Mouse (Mus musculus): ENCODE results near the gene Fstl3. TPM values are rescaled to one million over a fixed set of nuclear protein-coding genes. Genes with fewer than 3 reads are reported as not detected.
A peak's percentile ranks its signal among the peaks of the same experiment; 100 is the strongest.

The Fstl3 gene
- polyA plus RNA-seq, 1 experiment from 2014 or later = 26.4 TPM

DNA sequence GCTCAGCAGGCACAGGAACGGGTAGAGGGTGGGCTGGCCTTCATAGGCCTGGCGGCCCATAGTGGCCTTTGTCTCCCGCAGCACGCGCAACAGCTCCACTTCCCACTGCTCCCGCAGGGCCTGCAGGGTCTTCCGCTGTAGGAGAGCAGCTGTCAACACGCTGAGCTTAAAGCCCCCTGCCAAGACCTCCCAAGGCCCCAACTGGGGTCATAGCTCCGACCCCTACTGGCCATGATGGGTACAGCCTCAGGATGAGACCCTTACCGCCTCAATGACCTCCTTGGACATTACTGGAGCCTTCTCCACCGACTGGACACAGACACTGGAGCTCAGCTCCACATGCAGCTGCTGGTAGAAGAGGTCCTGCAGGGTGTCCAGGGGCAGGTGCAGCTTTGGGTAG lies 36.2 kb upstream of the Fstl3 start:
- Histone ChIP-seq H3K4me1 (ENCODE audit: insufficient read depth, low read length) (peaks cover 7% of the 10 kb centered on the region), H3K27ac (ENCODE audit: low read length) (no peak overlapping the region), H3K9me3 (ENCODE audit: low read length) (peaks cover 50% of the 10 kb centered on the region), H3K4me2 (replicated peaks; ENCODE audit: low read depth, low read length) (no peak overlapping the region), H3K9ac (replicated peaks; ENCODE audit: low read length) (no peak overlapping the region), H3K27me3 (ENCODE audit: insufficient read depth, low read length) (no peaks in the 10 kb centered on the region; the same call in 1 of the 2 replicates), H3K36me3 (ENCODE audit: insufficient read depth, low read length) (peaks cover 84% of the 10 kb centered on the region), H3K4me3 (ENCODE audit: low read length) (no peak overlapping the region)
- ATAC-seq (ENCODE audit: low FRiP score, low TSS enrichment) = no peak
- WGBS = 76% methylated on average over 11 of the region's 11 CpGs

- WGBS = 91% methylated on average over 11 of the region's 11 CpGs
- peaks cover 61% of the 10 kb centered on the region for H3K36me3 ChIP-seq (ENCODE audit: insufficient read depth, low read length)
Measured at GRCm38 (mm10) chr10:79743161-79743560, 33.9 kb upstream of the Fstl3 start.

DNA sequence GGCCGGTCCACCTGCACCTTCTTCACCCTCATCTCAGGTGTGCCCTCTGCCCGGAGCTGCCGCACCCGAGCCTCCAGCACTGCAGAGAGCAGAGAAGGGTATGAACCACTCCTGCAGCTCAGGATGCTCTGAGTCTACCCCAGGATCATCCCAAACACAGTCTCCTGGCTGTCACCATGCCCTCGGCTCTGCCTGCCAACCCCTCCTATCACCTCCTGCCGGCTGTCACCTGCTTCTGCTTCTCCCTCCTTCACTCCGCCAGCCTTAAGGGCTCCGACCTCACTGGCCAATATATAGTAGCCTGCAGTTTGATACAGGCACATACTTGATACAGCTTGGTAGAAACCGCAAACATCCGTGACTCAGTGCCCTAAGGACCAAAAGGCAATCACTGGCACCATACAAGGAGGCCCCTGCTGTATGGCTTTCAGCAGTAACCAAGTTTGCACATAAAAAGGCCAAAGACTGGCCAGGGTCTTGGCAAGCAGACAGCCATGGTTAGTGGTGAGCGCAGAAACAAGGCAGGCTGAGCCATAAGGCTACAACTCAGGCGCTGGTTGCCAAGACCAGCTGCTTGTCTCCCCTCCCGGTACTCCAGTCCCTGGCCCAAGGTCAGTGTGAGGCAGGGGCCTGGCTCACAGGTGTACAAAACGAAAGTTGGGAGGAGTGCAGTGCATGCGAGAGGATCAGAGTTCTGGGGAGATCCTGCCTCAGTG lies 33.3 kb upstream of the Fstl3 start:
- H3K27me3 ChIP-seq (ENCODE audit: insufficient read depth, low read length) = no peaks in the 10 kb centered on the region
- peaks cover 11% of the 10 kb centered on the region for H3K4me1 ChIP-seq (ENCODE audit: insufficient read depth, low read length)
- no peak for ATAC-seq (ENCODE audit: low FRiP score, low TSS enrichment)
- H3K4me3 ChIP-seq (ENCODE audit: low read length) = no peak overlapping the region
- no peak overlapping the region for H3K9ac ChIP-seq (replicated peaks; ENCODE audit: low read length)
- H3K36me3 ChIP-seq (ENCODE audit: insufficient read depth, low read length) = peaks cover 54% of the 10 kb centered on the region
- peaks cover 21% of the 10 kb centered on the region for H3K9me3 ChIP-seq (ENCODE audit: low read length)
- no peak overlapping the region for H3K27ac ChIP-seq (ENCODE audit: low read length)
- no peak overlapping the region for H3K4me2 ChIP-seq (replicated peaks; ENCODE audit: low read depth, low read length)
- whole genome bisulfite sequencing = 95% methylated on average over 15 of the region's 15 CpGs

More at GRCm38 (mm10) chr10:79743161-79743560, 33.9 kb upstream of the Fstl3 start:
- ATAC-seq (ENCODE audit: low FRiP score, low TSS enrichment) = no peak
- no peak overlapping the region for H3K27ac ChIP-seq (ENCODE audit: low read length)
- H3K4me2 ChIP-seq (replicated peaks; ENCODE audit: low read depth, low read length) = no peak overlapping the region
- H3K9me3 ChIP-seq (ENCODE audit: low read length) = peaks cover 27% of the 10 kb centered on the region
- no peak overlapping the region for H3K9ac ChIP-seq (replicated peaks; ENCODE audit: low read length)
- no peaks in the 10 kb centered on the region for H3K27me3 ChIP-seq (ENCODE audit: insufficient read depth, low read length)
- H3K4me3 ChIP-seq (ENCODE audit: low read length) = no peak overlapping the region
- peaks cover 11% of the 10 kb centered on the region for H3K4me1 ChIP-seq (ENCODE audit: insufficient read depth, low read length)

GRCm38 (mm10) chr10:79745411-79745810 lies 31.7 kb upstream of the Fstl3 start:
- Histone ChIP-seq H3K4me1 (ENCODE audit: insufficient read depth, low read length) (peaks cover 11% of the 10 kb centered on the region), H3K27ac (ENCODE audit: low read length) (no peak overlapping the region), H3K9me3 (ENCODE audit: low read length) (peaks cover 5% of the 10 kb centered on the region; the same call in 1 of the 2 replicates), H3K4me3 (ENCODE audit: low read length) (peak overlapping the region; percentile 78), H3K9ac (replicated peaks; ENCODE audit: low read length) (peak overlapping the region; percentile 5; the same call in 1 of the 2 replicates), H3K4me2 (replicated peaks; ENCODE audit: low read depth, low read length) (peak overlapping the region; percentile 59), H3K27me3 (ENCODE audit: insufficient read depth, low read length) (no peaks in the 10 kb centered on the region), H3K36me3 (ENCODE audit: insufficient read depth, low read length) (peaks cover 38% of the 10 kb centered on the region)
- no peak for ATAC-seq (ENCODE audit: low FRiP score, low TSS enrichment)
- 84% methylated on average over 3 of the region's 3 CpGs for WGBS

DNA sequence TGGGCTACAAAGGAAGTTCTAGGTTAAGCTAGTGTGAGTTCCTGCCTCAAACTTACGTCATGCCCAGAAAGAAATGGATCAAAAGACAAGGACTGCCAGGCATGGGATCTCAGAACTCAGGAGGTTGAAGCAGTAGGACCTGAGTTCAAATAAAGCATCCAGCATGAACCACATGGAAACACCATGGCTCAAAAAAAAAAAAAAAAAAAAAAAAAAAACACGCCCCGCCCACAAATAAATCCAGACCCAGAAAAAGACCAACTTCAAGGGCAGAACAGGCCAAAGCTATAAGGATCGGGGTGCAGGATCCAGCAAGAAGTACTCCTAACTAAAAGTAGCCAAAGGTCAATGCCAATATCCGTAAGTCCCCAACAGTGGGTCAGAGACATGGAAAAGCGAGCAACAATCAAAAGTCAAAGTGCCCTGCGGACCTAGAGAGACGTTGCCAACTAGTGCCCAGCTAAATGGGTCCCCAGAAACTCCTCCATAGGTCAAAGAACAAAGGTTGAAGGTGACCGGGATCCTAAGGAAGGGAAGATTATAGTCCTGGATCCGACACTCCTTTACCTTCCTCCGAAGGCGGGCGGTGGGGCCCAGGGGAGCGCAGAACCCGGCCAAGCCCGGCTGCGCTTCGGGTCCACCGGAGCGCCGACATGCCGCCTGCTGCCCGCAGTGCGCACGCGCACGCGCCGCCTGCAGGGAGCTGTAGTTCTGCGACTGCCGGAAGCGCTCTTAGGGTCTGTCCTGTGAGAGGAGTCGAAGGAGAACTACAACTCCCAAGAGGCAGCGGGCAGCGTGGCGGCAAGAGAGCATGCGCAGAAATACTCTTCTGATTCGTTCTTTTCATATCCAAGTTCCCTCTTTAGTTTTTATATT lies 30.9 kb upstream of the Fstl3 start, which contains the start of gene Polrmt:
Gene Polrmt (minus strand): TSS at position 684 of the 876 bp plus-strand sequence.
- Histone ChIP-seq H3K4me2 (replicated peaks; ENCODE audit: low read depth, low read length) (peak within 1 kb of the TSS; percentile 59), H3K9me3 (ENCODE audit: low read length) (no peaks in the 10 kb centered on the region; the same call in 1 of the 2 replicates), H3K9ac (replicated peaks; ENCODE audit: low read length) (peak within 1 kb of the TSS; percentile 77), H3K4me1 (ENCODE audit: insufficient read depth, low read length) (peaks cover 11% of the 10 kb centered on the region), H3K27ac (ENCODE audit: low read length) (peak within 1 kb of the TSS; percentile 43; the same call in 1 of the 2 replicates), H3K4me3 (ENCODE audit: low read length) (peak within 1 kb of the TSS; percentile 78), H3K36me3 (ENCODE audit: insufficient read depth, low read length) (peaks cover 31% of the 10 kb centered on the region), H3K27me3 (ENCODE audit: insufficient read depth, low read length) (no peaks in the 10 kb centered on the region)
- ATAC-seq (ENCODE audit: low FRiP score, low TSS enrichment) = peak; percentile 96
- 3% methylated on average over 38 of the region's 38 CpGs for WGBS

- peak overlapping the region; percentile 59 for H3K4me2 ChIP-seq (replicated peaks; ENCODE audit: low read depth, low read length)
- WGBS = 23% methylated on average over 6 of the region's 6 CpGs
- H3K27ac ChIP-seq (ENCODE audit: low read length) = no peak overlapping the region
- H3K9me3 ChIP-seq (ENCODE audit: low read length) = no peaks in the 10 kb centered on the region
- peak overlapping the region; percentile 29 for H3K4me3 ChIP-seq (ENCODE audit: low read length)
- peaks cover 11% of the 10 kb centered on the region for H3K4me1 ChIP-seq (ENCODE audit: insufficient read depth, low read length)
- H3K27me3 ChIP-seq (ENCODE audit: insufficient read depth, low read length) = no peaks in the 10 kb centered on the region
- H3K9ac ChIP-seq (replicated peaks; ENCODE audit: low read length) = peak overlapping the region; percentile 57
- peaks cover 25% of the 10 kb centered on the region for H3K36me3 ChIP-seq (ENCODE audit: insufficient read depth, low read length)
- peak; percentile 69 for ATAC-seq (ENCODE audit: low FRiP score, low TSS enrichment)
Measured at GRCm38 (mm10) chr10:79746774-79747151, 30.3 kb upstream of the Fstl3 start.

DNA sequence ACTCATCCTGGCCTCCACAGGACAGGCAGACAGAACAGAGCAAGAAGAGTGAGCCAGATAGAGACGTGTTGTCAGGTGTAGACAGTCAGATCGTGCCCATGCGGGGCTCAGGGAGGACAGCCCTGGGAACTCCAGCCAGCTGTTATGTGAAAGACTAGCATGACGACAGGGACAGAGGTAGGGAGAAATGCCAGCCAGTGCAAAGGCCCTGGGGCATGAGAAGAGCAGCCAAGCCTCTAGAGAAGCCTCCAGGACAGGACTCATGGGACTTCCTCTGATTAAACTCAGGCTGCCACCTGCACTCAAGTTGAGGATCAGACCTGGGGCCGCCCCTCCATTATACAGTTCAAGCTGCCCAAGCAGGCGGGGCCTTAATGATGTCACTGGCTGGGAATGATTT lies 28.6 kb upstream of the Fstl3 start:
- H3K4me1 ChIP-seq (ENCODE audit: insufficient read depth, low read length) = peaks cover 11% of the 10 kb centered on the region
- H3K27ac ChIP-seq (ENCODE audit: low read length) = no peak overlapping the region
- peaks cover 10% of the 10 kb centered on the region for H3K36me3 ChIP-seq (ENCODE audit: insufficient read depth, low read length)
- H3K4me2 ChIP-seq (replicated peaks; ENCODE audit: low read depth, low read length) = no peak overlapping the region
- ATAC-seq (ENCODE audit: low FRiP score, low TSS enrichment) = no peak
- no peak overlapping the region for H3K9ac ChIP-seq (replicated peaks; ENCODE audit: low read length)
- H3K9me3 ChIP-seq (ENCODE audit: low read length) = no peaks in the 10 kb centered on the region
- no peaks in the 10 kb centered on the region for H3K27me3 ChIP-seq (ENCODE audit: insufficient read depth, low read length)
- WGBS = 76% methylated on average over 6 of the region's 6 CpGs
- H3K4me3 ChIP-seq (ENCODE audit: low read length) = no peak overlapping the region

DNA sequence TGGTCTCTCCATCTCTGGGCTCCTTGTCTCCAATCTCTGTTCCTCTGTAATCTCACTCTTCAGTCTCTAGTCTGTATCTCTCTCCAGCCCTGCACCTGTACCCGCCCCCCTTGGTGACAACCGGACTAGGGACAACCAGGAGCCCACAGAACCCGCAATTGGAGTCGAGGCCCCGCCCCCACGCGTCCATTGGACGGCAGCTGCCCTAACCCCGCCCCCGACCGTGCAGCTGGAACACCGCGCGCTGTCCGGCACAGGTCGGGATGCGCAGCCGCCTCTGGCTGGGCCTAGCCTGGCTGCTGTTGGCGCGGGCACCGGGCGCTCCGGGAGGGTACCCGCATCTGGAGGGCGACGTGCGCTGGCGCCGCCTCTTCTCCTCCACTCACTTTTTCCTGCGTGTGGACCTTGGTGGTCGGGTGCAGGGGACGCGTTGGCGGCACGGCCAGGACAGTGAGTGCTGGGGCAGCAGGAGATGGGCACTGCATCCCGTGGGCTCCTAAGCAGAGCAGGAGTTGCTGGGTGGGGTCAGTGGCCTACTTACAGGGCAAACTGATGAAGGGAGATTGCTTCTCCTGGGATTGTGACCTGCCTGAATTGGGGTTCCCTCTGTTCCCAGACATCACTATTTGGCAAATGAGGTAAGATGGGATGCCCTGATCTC lies 22.1 kb upstream of the Fstl3 start, which contains the start of gene Fgf22:
Gene Fgf22 (plus strand): TSS at position 221 of the 661 bp plus-strand sequence.
- H3K27ac ChIP-seq (ENCODE audit: low read length) = no peak within 1 kb of the TSS
- H3K4me3 ChIP-seq (ENCODE audit: low read length) = peak within 1 kb of the TSS; percentile 38
- 4% methylated on average over 36 of the region's 36 CpGs for WGBS
- H3K27me3 ChIP-seq (ENCODE audit: insufficient read depth, low read length) = no peaks in the 10 kb centered on the region
- H3K9me3 ChIP-seq (ENCODE audit: low read length) = no peaks in the 10 kb centered on the region
- peaks cover 33% of the 10 kb centered on the region for H3K36me3 ChIP-seq (ENCODE audit: insufficient read depth, low read length)
- ATAC-seq (ENCODE audit: low FRiP score, low TSS enrichment) = peak; percentile 91
- peak within 1 kb of the TSS; percentile 70 for H3K4me2 ChIP-seq (replicated peaks; ENCODE audit: low read depth, low read length)
- H3K9ac ChIP-seq (replicated peaks; ENCODE audit: low read length) = peak within 1 kb of the TSS; percentile 54; the same call in 1 of the 2 replicates
- H3K4me1 ChIP-seq (ENCODE audit: insufficient read depth, low read length) = peaks cover 5% of the 10 kb centered on the region

DNA sequence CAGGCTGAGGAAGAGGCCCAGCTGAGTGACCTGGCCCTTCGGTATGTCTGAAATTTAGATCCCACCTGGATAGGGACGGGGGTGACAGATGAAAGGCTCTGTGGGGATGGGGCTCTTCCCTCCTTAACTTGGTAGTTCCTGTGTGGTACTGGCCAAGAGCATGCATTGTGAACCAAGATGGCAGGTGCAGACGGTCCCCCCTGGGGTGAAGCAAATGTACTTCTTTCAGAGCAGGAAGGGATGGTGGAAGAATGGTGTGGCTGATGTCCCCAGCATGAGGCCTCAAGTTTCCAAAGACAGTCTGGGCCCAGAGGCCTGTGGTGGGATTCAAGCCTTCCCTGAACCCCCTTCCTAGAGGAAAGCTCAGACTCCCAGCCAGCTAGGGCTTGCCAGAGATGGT lies 21.2 kb upstream of the Fstl3 start:
- H3K9me3 ChIP-seq (ENCODE audit: low read length) = no peaks in the 10 kb centered on the region
- no peak overlapping the region for H3K4me2 ChIP-seq (replicated peaks; ENCODE audit: low read depth, low read length)
- peaks cover 37% of the 10 kb centered on the region for H3K36me3 ChIP-seq (ENCODE audit: insufficient read depth, low read length)
- no peaks in the 10 kb centered on the region for H3K27me3 ChIP-seq (ENCODE audit: insufficient read depth, low read length)
- WGBS = 81% methylated on average over 3 of the region's 3 CpGs
- H3K4me1 ChIP-seq (ENCODE audit: insufficient read depth, low read length) = peaks cover 5% of the 10 kb centered on the region
- H3K9ac ChIP-seq (replicated peaks; ENCODE audit: low read length) = no peak overlapping the region
- H3K27ac ChIP-seq (ENCODE audit: low read length) = no peak overlapping the region
- H3K4me3 ChIP-seq (ENCODE audit: low read length) = no peak overlapping the region
- ATAC-seq (ENCODE audit: low FRiP score, low TSS enrichment) = no peak
